Mouse (Mus musculus) embryo, embryonic 11 days (tissue): Measurements from ENCODE around the gene Olfr199.
"Not testable (repeated sequence)": the region's sequence is repeated elsewhere in the genome, so short reads cannot be mapped to it uniquely, and the experiment has no call there.

Experiments
- DNase-seq: peaks from one replicate; pipeline ENCODE4 v3.0.0-alpha.2; 2015

The Olfr199 gene

DNA sequence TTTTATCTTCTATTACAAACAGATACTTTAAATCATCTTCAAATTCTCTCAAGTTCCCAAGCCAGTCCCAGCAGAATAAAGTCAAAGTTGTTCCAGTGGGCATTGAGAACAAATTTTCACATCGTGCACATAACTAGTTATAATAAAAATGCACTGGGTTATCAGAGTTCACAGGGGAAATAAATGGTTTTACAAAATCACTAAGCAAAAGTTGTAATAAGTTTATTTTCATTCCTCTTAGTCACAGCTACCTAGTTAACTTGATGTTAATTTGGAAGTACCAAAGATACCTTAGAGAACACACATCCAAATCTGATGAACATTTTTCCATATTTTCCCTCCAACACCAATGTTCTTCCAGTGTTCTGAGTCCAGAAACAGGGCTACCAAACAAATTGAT lies at the start of gene Olfr199:
TSS of gene Olfr199 (minus strand) at position 101 of the 400 bp plus-strand sequence.
- DNase-seq = not testable (repeated sequence)

GRCm38 (mm10) chr16:59269097-59269496 lies 49.5 kb upstream of the Olfr199 start:
- DNase-seq = not testable (repeated sequence)

- DNase-seq = no peak
Observed at GRCm38 (mm10) chr16:59249684-59250083, 30.1 kb upstream of the Olfr199 start.

DNA sequence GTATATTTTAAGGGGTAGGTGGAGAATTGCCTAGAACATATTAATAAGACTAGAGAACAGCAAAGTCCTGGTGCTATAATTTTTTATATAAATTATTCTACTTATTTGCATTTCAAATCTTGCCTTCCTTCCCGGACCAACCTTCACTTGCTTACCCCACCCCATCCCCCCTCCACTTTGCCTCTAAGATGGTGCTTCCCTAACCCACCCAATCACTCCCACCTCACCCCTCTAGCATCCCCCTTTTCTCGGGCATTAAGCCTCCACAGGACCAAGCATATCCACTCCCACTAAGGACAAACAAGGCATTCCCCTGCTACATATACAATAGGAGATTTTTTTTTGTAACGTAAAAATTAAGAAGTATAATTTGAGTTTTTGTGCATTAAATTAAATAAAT lies 1.7 kb downstream of the Olfr199 start:
- DNase-seq = not testable (repeated sequence)

DNA sequence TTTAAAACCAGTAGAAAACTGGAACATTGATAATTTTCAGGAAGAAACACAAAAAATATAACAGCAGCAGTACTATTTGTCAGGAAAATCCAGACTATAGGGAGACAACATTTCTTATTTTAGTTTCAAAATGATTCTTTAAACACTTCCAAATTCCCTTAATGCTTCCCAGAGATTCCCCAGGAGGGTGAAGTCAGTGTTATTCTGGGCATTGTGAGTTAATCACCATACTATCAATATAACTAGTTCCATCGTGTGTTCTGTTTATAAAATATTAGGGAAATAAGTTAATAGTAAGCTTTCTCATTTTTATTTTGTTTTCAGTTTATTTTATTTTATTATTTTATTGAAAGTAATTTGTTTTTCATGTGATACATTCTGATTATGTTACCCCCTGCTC lies 16.1 kb downstream of the Olfr199 start, which contains the start of gene Olfr198:
TSS of gene Olfr198 (minus strand) at position 101 of the 400 bp plus-strand sequence.
- DNase-seq = not testable (repeated sequence)

- no peak for DNase-seq
Observed at GRCm38 (mm10) chr16:59170354-59170753, 49.2 kb downstream of the Olfr199 start, which contains the start of gene Olfr196. Olfr196 (minus strand) TSS chr16:59170454.
